Mouse (Mus musculus): ENCODE measurements at regions not wholly inside any gene's neighbourhood (a gene's known extent, or its start where the extent isn't known, plus 50 kb on each side); places are given as distances from the start of the nearest gene placed in this dataset.

DNA sequence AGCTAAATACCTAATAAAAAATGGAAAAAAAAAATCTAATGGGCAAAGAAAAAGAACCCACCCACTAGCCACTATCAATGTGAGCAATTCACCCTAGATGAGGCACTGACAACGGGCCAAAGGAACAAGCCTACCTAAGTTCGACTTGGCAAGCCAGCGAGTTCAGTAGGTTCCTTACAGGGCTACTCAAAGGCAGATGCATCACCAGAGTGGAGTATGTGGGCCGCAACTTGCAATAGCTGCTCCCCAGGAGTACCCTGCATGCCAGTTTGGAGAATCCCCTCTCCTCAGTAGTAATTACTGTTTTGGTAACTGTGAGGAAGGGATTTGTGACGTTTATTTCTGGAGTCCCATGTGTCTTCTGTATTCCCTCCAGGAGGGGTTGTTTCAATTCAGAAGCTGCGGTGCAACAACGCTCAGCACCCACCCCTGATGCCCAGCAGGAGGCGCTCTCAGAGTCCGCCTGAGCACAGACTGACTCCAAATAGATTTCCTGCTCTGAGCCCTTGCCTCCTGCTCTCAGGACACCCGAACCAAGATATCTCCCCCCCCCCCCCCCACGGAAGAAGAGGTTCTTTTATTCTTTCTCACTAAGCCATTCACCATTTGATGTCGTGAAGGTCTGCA is 157.3 kb upstream of the Zfp618 start:
- no peak for DNase-seq (ENCODE audit: inconsistent age in 2 of 2, low spot score in 1 of 2)

DNA sequence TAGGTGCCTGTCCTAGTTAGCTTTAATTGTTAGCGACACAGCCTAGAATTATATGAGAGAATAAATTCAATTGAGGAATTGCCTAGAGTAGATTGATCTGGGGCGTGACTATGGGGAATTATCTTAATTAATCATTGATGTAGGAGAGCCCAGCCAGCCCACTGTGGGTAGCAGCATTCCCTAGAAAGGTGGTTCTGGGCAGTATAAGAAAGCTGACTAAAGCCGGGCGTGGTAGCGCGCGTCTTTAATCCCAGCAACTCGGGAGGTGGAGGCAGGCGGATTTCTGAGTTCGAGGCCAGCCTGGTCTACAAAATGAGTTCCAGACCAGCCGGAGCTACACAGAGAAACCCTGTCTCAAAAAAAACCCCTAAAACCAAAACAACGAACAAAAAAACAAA is 156.8 kb upstream of the Zfp618 start:
- DNase-seq (ENCODE audit: inconsistent age in 2 of 2, low spot score in 1 of 2) = no peak

GRCm38 (mm10) chr4:62809048-62809447 is 156.3 kb upstream of the Zfp618 start:
- DNase-seq (ENCODE audit: inconsistent age in 2 of 2, low spot score in 1 of 2) = no peak

DNA sequence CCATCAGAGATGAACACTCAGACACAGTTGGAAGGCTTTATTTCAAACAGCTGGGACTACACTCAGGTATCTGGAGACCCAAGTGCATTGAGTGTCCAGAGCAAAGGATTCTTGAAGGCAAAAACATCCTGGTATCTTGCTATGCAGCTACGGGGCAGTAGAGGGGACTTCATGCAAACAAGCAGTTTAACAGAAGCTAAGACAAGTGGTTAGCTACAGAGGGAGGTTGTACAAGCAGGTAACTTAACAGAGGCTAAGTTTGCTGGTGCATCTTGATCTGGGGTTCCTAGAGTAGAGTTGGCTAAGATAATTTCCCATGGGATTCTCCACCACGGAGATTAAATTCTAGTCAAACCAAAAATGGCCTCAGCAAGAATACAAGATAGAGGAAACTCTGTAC is 145.5 kb upstream of the Zfp618 start:
- no peak for DNase-seq (ENCODE audit: inconsistent age in 2 of 2, low spot score in 1 of 2)

- DNase-seq (ENCODE audit: inconsistent age in 2 of 2, low spot score in 1 of 2) = no peak
Measured at GRCm38 (mm10) chr4:62821288-62821687, 144.1 kb upstream of the Zfp618 start.

DNA sequence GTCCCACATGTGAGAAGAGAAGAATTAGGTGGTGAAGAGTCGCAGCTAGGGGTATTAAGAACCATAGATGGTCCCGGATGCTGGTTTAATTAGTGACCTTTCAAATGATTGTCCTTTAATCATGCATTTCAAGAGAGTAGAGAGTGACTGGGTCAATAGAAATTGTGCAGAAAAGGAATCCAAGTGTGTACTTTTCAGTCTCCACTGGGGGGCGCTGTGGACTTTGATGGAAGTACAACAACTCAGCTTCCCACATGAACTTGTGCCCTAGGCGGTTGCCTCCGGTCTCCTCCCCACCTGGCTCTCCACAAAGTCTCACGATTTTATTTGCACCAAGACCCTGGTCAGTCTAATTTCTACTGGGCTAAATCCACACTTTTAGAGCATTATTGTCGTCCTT is 142.8 kb upstream of the Zfp618 start:
- peak; percentile 76 to 88 for DNase-seq (ENCODE audit: inconsistent age in 2 of 2, low spot score in 1 of 2)

DNA sequence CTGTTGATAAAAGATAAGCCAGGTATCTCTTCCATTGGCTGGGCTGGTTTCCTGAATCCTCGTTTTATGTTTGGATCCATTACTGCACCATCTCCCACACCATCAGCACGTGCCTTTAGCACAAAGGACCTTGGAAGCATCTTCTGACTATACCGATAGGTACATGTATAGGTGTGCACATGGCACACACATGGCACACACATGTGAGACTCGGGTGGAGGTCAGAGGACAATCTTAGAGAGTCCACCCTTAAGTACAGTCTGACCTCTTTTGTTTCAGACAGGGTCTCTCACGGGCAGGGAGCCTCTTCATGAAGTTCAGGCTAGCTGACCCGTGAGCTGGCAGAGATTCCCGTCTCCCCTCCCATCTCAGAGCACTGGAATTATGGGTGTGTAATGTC is 142.3 kb upstream of the Zfp618 start:
- DNase-seq (ENCODE audit: inconsistent age in 2 of 2, low spot score in 1 of 2) = no peak

- DNase-seq (ENCODE audit: inconsistent age in 2 of 2, low spot score in 1 of 2) = peak; percentile 41 to 46
Measured at GRCm38 (mm10) chr4:62823555-62824250, 141.7 kb upstream of the Zfp618 start.

DNA sequence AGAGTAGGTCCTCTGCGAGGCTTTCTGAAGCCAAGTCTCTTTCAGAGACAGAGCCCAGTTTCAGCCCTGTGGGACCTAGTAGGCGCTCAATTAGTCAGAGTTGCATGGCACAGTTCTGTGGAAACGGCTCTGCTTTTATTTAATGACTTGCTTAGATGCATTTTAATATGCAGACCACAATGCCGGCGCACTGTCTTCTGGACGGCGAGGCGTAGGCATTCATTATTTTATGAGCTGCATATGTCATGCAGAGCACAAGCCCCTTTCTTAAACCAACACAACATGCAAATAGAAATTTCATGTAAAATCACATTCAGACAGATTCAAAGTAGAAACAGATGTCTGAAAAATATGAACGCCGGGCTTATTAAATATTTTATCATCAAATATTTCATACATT is 140.8 kb upstream of the Zfp618 start:
- DNase-seq (ENCODE audit: inconsistent age in 2 of 2, low spot score in 1 of 2) = no peak

- no peak for DNase-seq (ENCODE audit: inconsistent age in 2 of 2, low spot score in 1 of 2)
Measured at GRCm38 (mm10) chr4:62825256-62825655, 140.1 kb upstream of the Zfp618 start.

DNA sequence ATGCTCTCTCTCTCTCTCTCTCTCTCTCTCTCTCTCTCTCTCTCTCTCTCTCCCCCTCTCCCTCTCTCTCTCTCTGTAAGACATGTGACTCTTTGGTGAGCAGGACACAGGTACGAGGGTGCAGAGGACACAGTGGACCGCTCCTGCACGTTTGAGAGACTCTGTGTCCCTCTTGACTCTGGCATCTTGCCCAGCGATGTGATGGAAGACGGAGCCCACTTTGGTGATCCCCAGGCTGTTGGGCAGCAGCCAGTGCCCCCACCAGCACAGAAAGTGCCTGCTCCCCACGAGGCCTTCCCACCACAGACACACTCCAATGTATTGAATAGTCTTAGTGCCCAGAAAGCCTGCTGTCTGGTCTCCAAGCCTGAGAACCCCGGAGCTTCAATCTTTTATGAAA is 136.4 kb upstream of the Zfp618 start:
- no peak for DNase-seq (ENCODE audit: inconsistent age in 2 of 2, low spot score in 1 of 2)

DNA sequence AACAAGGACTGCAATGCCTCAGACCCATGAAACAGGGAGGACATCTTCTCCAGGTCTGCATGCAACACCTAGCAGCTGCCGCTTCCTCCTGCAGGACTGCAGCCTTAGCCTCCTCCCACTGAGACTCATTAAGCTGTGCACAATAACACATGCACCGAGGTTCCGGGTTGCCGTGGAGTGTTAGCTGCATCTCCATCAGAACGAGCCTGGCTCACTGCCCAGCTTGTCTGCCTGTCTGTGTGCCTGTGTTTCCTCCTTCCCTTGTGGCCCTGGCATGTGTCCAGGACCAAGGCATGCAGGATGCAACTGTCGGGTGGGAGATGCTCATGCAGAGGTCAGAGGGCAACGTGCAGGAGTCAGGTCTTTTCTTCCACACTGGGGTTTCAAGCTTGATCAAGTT is 131.4 kb upstream of the Zfp618 start:
- peak; percentile 23 to 51 for DNase-seq (ENCODE audit: inconsistent age in 2 of 2, low spot score in 1 of 2)

DNA sequence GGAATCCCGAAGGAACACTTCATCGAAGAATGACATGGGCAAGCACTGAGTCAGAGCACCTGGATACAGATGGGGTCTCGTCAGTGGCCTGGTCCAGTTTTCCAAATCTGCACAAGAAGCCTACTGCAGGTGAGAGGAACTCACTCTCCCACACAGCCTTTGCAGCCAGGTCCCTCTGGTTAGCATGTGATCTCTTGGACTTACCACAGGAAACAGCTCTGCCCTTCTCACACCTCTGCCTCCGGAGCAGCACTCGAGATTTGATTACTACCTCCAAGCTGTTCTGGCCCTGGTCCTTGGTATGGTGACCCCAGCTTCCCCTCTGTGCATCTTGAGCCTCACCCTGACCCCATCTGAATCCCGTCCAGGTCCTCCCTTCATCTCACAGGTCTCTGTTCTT is 128.5 kb upstream of the Zfp618 start:
- DNase-seq (ENCODE audit: inconsistent age in 2 of 2, low spot score in 1 of 2) = no peak

DNA sequence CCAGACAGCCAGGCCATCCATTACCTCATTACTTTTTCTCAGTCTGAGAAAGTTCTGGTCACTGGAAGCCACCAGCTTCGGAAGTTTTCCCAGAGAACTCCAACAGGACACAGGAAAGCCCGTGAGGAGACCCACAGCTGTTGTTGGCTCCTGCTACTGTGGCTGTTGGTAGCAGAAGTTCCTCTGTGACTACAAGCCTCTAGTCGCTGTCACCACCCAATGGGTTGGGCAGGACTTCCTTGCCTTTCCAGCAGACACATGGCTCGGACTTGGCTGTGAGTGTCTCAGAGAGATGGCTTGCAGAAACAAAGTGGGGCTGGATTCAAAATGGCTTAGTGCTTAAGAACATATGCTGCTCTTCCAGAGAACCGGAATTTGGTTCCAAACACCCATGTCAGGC is 114.8 kb upstream of the Zfp618 start:
- DNase-seq (ENCODE audit: inconsistent age in 2 of 2, low spot score in 1 of 2) = no peak

- no peak for DNase-seq (ENCODE audit: inconsistent age in 2 of 2, low spot score in 1 of 2)
Measured at GRCm38 (mm10) chr4:62853335-62853734, 112.0 kb upstream of the Zfp618 start.

- DNase-seq (ENCODE audit: inconsistent age in 2 of 2, low spot score in 1 of 2) = no peak
Measured at GRCm38 (mm10) chr4:62856406-62856805, 109.0 kb upstream of the Zfp618 start.

- DNase-seq (ENCODE audit: inconsistent age in 2 of 2, low spot score in 1 of 2) = peak in 1 of 2 experiments; percentile 30
Measured at GRCm38 (mm10) chr4:62862756-62863155, 102.6 kb upstream of the Zfp618 start.

- no peak for DNase-seq (ENCODE audit: inconsistent age in 2 of 2, low spot score in 1 of 2)
Measured at GRCm38 (mm10) chr4:62870391-62870983, 94.9 kb upstream of the Zfp618 start.

DNA sequence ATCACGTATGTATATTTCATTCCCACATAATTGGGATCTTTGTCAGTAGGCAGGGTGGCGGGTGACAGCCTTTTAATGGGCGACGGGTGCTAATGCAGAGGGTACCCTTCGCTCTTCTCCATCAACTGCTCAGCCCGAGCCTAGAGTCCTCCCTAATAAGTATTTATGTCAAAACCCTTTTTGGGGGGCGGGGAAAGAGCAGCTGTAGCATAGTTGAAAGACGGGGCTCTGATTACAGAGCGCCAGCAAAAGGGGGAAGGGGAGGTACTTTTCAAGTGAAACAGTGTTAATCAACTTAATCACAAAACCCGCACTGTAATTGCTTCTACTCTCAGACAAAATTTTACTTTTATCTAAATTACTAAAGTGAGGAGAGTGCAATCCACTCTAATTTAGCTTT is 92.8 kb upstream of the Zfp618 start:
- no peak for DNase-seq (ENCODE audit: inconsistent age in 2 of 2, low spot score in 1 of 2)

DNA sequence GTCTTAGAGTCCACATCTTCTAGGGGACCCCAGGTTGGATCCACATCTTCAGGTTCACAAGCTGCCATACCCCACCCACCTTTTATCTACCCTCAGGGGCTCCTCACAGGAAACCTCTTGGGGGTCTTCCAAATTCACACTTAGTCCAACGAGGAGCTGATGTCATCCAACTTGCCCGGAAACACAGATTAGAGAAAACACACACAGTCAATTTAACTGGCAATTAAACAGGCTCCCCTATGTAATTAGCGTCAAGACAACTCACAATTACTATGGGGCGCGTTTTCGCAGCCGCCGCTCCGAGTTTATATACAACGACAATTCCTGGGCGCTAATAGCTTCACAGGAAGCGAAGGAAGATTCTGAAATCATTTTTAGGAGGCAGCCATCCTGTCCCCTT is 91.4 kb upstream of the Zfp618 start:
- DNase-seq (ENCODE audit: inconsistent age in 2 of 2, low spot score in 1 of 2) = no peak

- DNase-seq (ENCODE audit: inconsistent age in 2 of 2, low spot score in 1 of 2) = no peak
Measured at GRCm38 (mm10) chr4:62878063-62878462, 87.3 kb upstream of the Zfp618 start.

- peak in 1 of 2 experiments; percentile 44 for DNase-seq (ENCODE audit: inconsistent age in 2 of 2, low spot score in 1 of 2)
Measured at GRCm38 (mm10) chr4:62878927-62879326, 86.4 kb upstream of the Zfp618 start.

- DNase-seq (ENCODE audit: inconsistent age in 2 of 2, low spot score in 1 of 2) = no peak
Measured at GRCm38 (mm10) chr4:62881824-62882223, 83.5 kb upstream of the Zfp618 start.
